9 mouse cellular contexts compared by ENCODE assay signal in the genomic region with DNA sequence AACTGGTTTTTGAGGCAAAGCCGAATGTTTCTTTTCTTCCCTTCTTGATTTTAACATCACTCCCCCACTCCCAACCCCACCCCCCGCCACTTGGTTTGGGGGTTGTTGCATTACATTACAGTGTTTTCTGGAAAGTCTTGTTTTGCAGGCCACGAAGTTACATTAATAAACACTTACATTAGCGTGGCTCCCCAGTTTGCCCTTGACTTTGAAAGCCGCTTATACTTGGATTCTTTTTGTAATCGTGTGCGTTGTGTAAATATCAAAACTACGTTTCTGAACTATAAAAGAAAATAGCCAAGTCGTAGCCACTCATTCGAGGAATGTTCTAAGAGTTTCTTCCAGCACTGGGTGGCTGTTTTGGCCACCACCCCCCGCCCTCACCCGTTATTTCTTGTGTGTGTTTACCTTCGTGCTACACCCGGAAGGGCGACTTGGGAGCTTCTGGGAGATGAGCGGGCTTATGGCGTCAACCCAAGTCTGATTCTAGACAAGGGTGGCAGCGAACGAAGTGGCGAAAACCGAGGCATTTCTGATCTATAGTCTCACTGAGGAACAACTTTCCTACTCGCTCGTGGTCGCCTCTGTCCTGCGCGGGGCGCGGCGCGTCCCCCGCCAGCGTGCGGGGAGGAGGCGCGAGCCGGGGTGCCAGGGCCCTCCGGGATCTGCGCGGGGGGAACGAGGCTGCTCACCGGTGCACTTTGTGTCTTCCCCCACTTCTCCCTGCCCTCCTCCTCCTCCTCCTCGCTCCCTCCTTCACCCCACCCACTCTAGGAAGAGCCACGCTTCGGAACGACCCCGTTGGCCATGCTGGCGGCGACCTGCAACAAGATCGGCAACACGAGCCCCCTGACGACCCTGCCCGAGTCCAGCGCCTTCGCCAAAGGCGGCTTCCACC. TPM values are rescaled to one million over a fixed set of nuclear protein-coding genes. Genes with fewer than 3 reads are reported as not detected.
DNase-seq lines count a peak whose midpoint lies in the region; ATAC-seq and TF ChIP-seq lines count a peak whose summit lies in the region.
"Had no signal": no experiment of that assay in that cellular context is flagged by ENCODE, and none has a peak within 500 bp of the region (broad histone marks: within the 10 kb centered on the region; RNA-seq: fewer than 3 reads in every experiment).

No protein-coding gene starts in this region.

- DNase-seq in heart, adult 11 months: peak; percentile 92
- no peak for DNase-seq in heart, postnatal 25 days (ENCODE audit: low spot score)
- DNase-seq in ES-E14 (ENCODE audit: low read depth, low spot score): no peak
- DNase-seq in forebrain, postnatal 0 days: peak; percentile 70
- DNase-seq in limb, embryonic 11.5 days (ENCODE audit: low spot score): peak; percentile 67
- DNase-seq in neural tube, embryonic 10.5 days (ENCODE audit: extremely low spot score, low spot score): peak; percentile 74
- DNase-seq in urinary bladder, adult 2 months (ENCODE audit: low spot score): no peak
- DNase-seq in left cerebral cortex, adult 18-20 months (ENCODE audit: low spot score in 2 of 2): no peak

- H3K4me3 ChIP-seq in ES-E14 (ENCODE audit: insufficient read depth in 1 of 2, low read depth in 1 of 2, low read length in 2 of 2, poor library complexity in 1 of 2, severe bottlenecking in 1 of 2): peak overlapping the region; percentile 36 to 38; a peak in 3 of 4 replicates
- peak overlapping the region; percentile 42 for H3K4me3 ChIP-seq in forebrain, postnatal 0 days (ENCODE audit: low read depth, low read length)
- peak overlapping the region; percentile 38 for H3K4me3 ChIP-seq in limb, embryonic 11.5 days (ENCODE audit: low read depth, low read length)

- intact Hi-C loops in heart, postnatal 25 days (cut with DNase I): loop anchor here (5.0 to 10.0 kb wide), 5 partner anchors 298 to 1735 kb away; partner anchors contain the start of genes Hoxd13 and Pdk1

- H3K27me3 ChIP-seq in forebrain, postnatal 0 days (ENCODE audit: insufficient read depth, low read length): peaks cover 20% of the 10 kb centered on the region; the same call in 1 of the 2 replicates
- H3K27me3 ChIP-seq in limb, embryonic 11.5 days (ENCODE audit: control insufficient read depth, insufficient read depth, low read length): peaks cover 73% of the 10 kb centered on the region

- peaks cover 0 to 6% of the 10 kb centered on the region in 2 experiments; a peak in 2 of 4 replicates for H3K4me1 ChIP-seq in ES-E14 (ENCODE audit: control insufficient read depth in 2 of 2, insufficient read depth in 2 of 2, low read length in 2 of 2, poor library complexity in 1 of 2)
- H3K4me1 ChIP-seq in forebrain, postnatal 0 days (ENCODE audit: insufficient read depth): no peaks in the 10 kb centered on the region
- peaks cover 31% of the 10 kb centered on the region for H3K4me1 ChIP-seq in limb, embryonic 11.5 days (ENCODE audit: control insufficient read depth, insufficient read depth, low read length)

- under 1% methylated on average over 55 of the region's 55 CpGs for whole genome bisulfite sequencing in forebrain, postnatal 0 days
- under 1% methylated on average over 55 of the region's 55 CpGs for WGBS in limb, embryonic 11.5 days

- TF ChIP-seq CTCF in forebrain, postnatal 0 days (IDR thresholded peaks at IDR 0.05; ENCODE audit: low read depth): no peak

- peak overlapping the region; percentile 46 for H3K4me2 ChIP-seq in forebrain, postnatal 0 days (ENCODE audit: low read depth)
- H3K4me2 ChIP-seq in limb, embryonic 11.5 days (ENCODE audit: low read depth, severe bottlenecking): peak overlapping the region; percentile 71

- no peak overlapping the region for H3K9ac ChIP-seq in ES-E14 (ENCODE audit: insufficient read depth, low read depth, low read length, poor library complexity, severe bottlenecking)
- H3K9ac ChIP-seq in forebrain, postnatal 0 days: peak overlapping the region; percentile 61
- H3K9ac ChIP-seq in limb, embryonic 11.5 days (ENCODE audit: low read length): peak overlapping the region; percentile 43; the same call in 1 of the 2 replicates

- in situ Hi-C loops in ES-E14 (cut with MboI; ENCODE audit: low sequenced_read_pairs in 2 of 2, unreplicated experiment in 2 of 2): loop anchor here in 1 of 2 experiments (10.0 kb wide), 2 partner anchors 1392 to 1738 kb away; partner anchors contain the start of gene Hoxd13

- no peak for ATAC-seq in forebrain, postnatal 0 days
- no peak for ATAC-seq in limb, embryonic 11.5 days (ENCODE audit: insufficient number of reproducible peaks, low FRiP score, low TSS enrichment, low read depth)

- H3K9me3 ChIP-seq in ES-E14 (ENCODE audit: control insufficient read depth, insufficient read depth, low read depth, low read length): no peaks in the 10 kb centered on the region
- no peaks in the 10 kb centered on the region for H3K9me3 ChIP-seq in forebrain, postnatal 0 days (ENCODE audit: low read length)
- no peaks in the 10 kb centered on the region for H3K9me3 ChIP-seq in limb, embryonic 11.5 days (ENCODE audit: control insufficient read depth, low read length)

- no peak overlapping the region for H3K27ac ChIP-seq in ES-E14 (ENCODE audit: insufficient read depth, low read depth, low read length, poor library complexity, severe bottlenecking)
- H3K27ac ChIP-seq in forebrain, postnatal 0 days (ENCODE audit: low read depth, low read length): peak overlapping the region; percentile 82
- H3K27ac ChIP-seq in limb, embryonic 11.5 days (replicated peaks; ENCODE audit: low read depth, low read length): no peak overlapping the region

- H3K36me3 ChIP-seq in ES-E14 (ENCODE audit: control insufficient read depth, insufficient read depth, low read length, poor library complexity, severe bottlenecking): no peaks in the 10 kb centered on the region
- H3K36me3 ChIP-seq in forebrain, postnatal 0 days (ENCODE audit: insufficient read depth): peaks cover 4% of the 10 kb centered on the region; the same call in 1 of the 2 replicates
- H3K36me3 ChIP-seq in limb, embryonic 11.5 days (ENCODE audit: control insufficient read depth, insufficient read depth, low read length): no peaks in the 10 kb centered on the region

TF ChIP-seq in ES-E14, 5 proteins besides CTCF, POLR2A, EP300 and RAD21:
- TF ChIP-seq ZNF384 (IDR thresholded peaks at IDR 0.05; ENCODE audit: low read depth, low read length): no peak
- TF ChIP-seq CHD2 (IDR thresholded peaks at IDR 0.05; ENCODE audit: low read depth, low read length): no peak

RNA-seq across cellular contexts. Expression of gene Sp9, which starts 0.9 kb away (rescaled TPM):
- total RNA-seq in heart, postnatal 25 days (2021): not detected
- 0.74 and 0.80 TPM in 2 replicates for total RNA-seq in ES-E14 (2012; rRNA removed)
- total RNA-seq in forebrain, postnatal 0 days (2014; rRNA removed): 12.8 and 18.1 TPM in 2 replicates
- 7.7 and 9.8 TPM in 2 replicates for polyA plus RNA-seq in forebrain, postnatal 0 days (2015; fragmentation: Nextera tagmentation; extraction: Ambion mirVana)
- 0.87 and 0.92 TPM in 2 replicates for polyA plus RNA-seq in limb, embryonic 11.5 days (2014; fragmentation: Nextera tagmentation; extraction: Ambion mirVana)
- polyA plus RNA-seq in urinary bladder, adult 2 months (2012; rRNA removed): not detected in 2 replicates
- 1 to 10 TPM; 3.6 to 4.1 TPM for total RNA-seq in left cerebral cortex, adult 18-20 months (2021)
- total RNA-seq: heart, postnatal 10 days had no signal

RNA-seq across cellular contexts. Expression of gene Scrn3, which starts 39.8 kb away (rescaled TPM):
- 10 to 100 TPM; 19.0 to 21.7 TPM for total RNA-seq in heart, postnatal 25 days (2021)
- total RNA-seq in ES-E14 (2012; rRNA removed): 5.9 and 10.6 TPM in 2 replicates
- 5.1 and 6.8 TPM in 2 replicates for total RNA-seq in forebrain, postnatal 0 days (2014; rRNA removed)
- polyA plus RNA-seq in forebrain, postnatal 0 days (2015; fragmentation: Nextera tagmentation; extraction: Ambion mirVana): 4.5 and 5.3 TPM in 2 replicates
- polyA plus RNA-seq in limb, embryonic 11.5 days (2014; fragmentation: Nextera tagmentation; extraction: Ambion mirVana): 17.0 and 17.8 TPM in 2 replicates
- 19.1 and 26.2 TPM in 2 replicates for polyA plus RNA-seq in urinary bladder, adult 2 months (2012; rRNA removed)
- 10 to 100 TPM; 24.8 to 25.7 TPM for total RNA-seq in left cerebral cortex, adult 18-20 months (2021)

RNA-seq across cellular contexts. Expression of gene Cir1, which starts 39.9 kb away (rescaled TPM):
- 10 to 100 TPM; 13.4 to 14.7 TPM for total RNA-seq in heart, postnatal 25 days (2021)
- total RNA-seq in ES-E14 (2012; rRNA removed): 6.6 and 7.4 TPM in 2 replicates
- 9.5 and 10.6 TPM in 2 replicates for total RNA-seq in forebrain, postnatal 0 days (2014; rRNA removed)
- polyA plus RNA-seq in forebrain, postnatal 0 days (2015; fragmentation: Nextera tagmentation; extraction: Ambion mirVana): 29.3 and 30.3 TPM in 2 replicates
- 23.9 and 25.7 TPM in 2 replicates for polyA plus RNA-seq in limb, embryonic 11.5 days (2014; fragmentation: Nextera tagmentation; extraction: Ambion mirVana)
- 21.7 and 23.4 TPM in 2 replicates for polyA plus RNA-seq in urinary bladder, adult 2 months (2012; rRNA removed)
- total RNA-seq in left cerebral cortex, adult 18-20 months (2021): 10 to 100 TPM; 25.6 to 28.3 TPM

RNA-seq across cellular contexts. Expression of gene Ola1, which starts 53.9 kb away (rescaled TPM):
- total RNA-seq in heart, postnatal 25 days (2021): 10 to 100 TPM; 44.6 to 48.3 TPM
- total RNA-seq in ES-E14 (2012; rRNA removed): 61.5 and 90.5 TPM in 2 replicates
- 68.4 and 78.9 TPM in 2 replicates for total RNA-seq in forebrain, postnatal 0 days (2014; rRNA removed)
- 87.4 and 97.2 TPM in 2 replicates for polyA plus RNA-seq in forebrain, postnatal 0 days (2015; fragmentation: Nextera tagmentation; extraction: Ambion mirVana)
- polyA plus RNA-seq in limb, embryonic 11.5 days (2014; fragmentation: Nextera tagmentation; extraction: Ambion mirVana): 117 and 119 TPM in 2 replicates
- 36.2 and 37.9 TPM in 2 replicates for polyA plus RNA-seq in urinary bladder, adult 2 months (2012; rRNA removed)
- total RNA-seq in left cerebral cortex, adult 18-20 months (2021): 100 to 1,000 TPM; 100 to 106 TPM

Comparison
In these comparisons a context has a peak if more than half of its experiments do, and no peak if none do; other contexts are left out.
1. DNase-seq: peak in heart, adult 11 months (single experiment), forebrain, postnatal 0 days (single experiment), limb, embryonic 11.5 days (single experiment) and neural tube, embryonic 10.5 days (single experiment); none in heart, postnatal 25 days (single experiment), ES-E14 (single experiment), urinary bladder, adult 2 months (single experiment) and left cerebral cortex, adult 18-20 months (0 of 2).
2. Peak in every context shown above with its lines, with median percentiles within 50 percentile points of each other: H3K4me3 ChIP-seq.